Mouse (Mus musculus): ENCODE results near the gene Tpbgl.

Tpbgl gene

GRCm38 (mm10) chr7:99582306-99582705 is 44.6 kb downstream of the Tpbgl start:
- no peak for DNase-seq (ENCODE audit: extremely low spot score, low read depth, low spot score)

- DNase-seq (ENCODE audit: extremely low spot score, low read depth, low spot score) = no peak
Observed at GRCm38 (mm10) chr7:99580247-99580646, 46.7 kb downstream of the Tpbgl start.

DNA sequence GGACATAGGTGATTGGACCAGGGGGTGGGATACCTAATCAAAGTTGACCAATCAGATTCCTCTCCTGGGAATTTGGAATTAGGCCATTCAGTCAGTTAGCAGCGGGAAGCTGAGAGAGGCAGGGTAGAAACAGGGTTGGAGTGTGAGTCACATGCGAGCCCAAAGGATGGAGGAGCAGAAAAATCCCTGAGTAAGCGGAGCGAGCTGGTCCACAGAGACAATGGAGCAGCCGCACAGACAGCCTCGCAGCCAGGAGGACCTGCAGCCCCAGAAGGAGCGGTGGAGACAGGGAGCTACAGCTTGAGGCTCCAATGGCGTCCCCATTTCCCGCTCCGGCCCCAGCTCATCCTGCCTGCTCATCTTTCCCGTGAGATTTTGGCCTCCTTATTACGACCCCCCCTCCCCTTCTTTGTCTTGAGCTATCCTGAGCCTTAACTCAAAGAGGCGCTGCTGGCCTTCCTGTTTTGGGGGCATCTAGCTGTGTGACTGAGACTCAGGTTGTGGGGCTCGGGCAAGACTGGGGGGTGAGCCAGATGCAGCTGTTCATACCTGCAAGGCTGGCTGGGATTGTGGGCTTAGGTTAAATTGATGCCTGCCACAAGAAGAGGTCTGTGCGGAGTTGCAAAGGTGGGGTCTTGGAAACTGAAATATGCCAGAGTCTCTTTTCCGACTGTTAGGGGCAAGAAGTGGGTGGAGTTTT is 47.3 kb downstream of the Tpbgl start:
- no peak for DNase-seq (ENCODE audit: extremely low spot score, low read depth, low spot score)

DNA sequence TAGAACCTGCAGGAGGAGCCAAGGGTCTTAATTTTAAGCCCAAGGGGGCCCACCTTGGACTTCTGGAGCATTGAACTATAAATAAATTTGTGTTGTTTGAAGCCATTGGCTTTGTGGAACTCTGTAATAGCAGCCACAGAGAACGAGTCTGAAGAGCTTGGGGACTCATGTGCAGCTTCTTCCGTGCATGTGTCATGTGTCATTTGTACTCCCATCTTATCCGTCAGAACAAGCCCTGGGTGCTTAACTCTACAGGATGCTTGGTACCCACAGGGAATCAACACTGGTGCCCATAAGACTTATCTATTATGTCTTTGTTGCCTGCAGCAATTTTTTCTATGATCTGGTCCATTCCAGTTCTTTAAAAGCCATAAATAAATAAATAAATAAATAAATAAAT is 48.7 kb downstream of the Tpbgl start:
- DNase-seq (ENCODE audit: extremely low spot score, low read depth, low spot score) = no peak
